Mouse (Mus musculus) testis, adult 2 months (tissue): ENCODE results near the gene Hoxd8. TPM values are rescaled to one million over a fixed set of nuclear protein-coding genes. Genes with fewer than 3 reads are reported as not detected.

Experiments used
- H3K27ac ChIP-seq: fragments of 200-500 bp; 2 replicates; pipeline ENCODE4 v1.5.1; 2012; ENCODE audit warnings: low read depth, low read length; ENCODE audit not compliant: control insufficient read depth, insufficient read depth
- H3K27me3 ChIP-seq: fragments of 200-500 bp; 2 replicates; pipeline ENCODE4 v1.6.1; 2012; ENCODE audit warnings: mild to moderate bottlenecking, low read length, moderate library complexity; ENCODE audit not compliant: control insufficient read depth, insufficient read depth
- H3K36me3 ChIP-seq: fragments of 200-500 bp; 2 replicates; pipeline ENCODE4 v1.6.1; 2012; ENCODE audit warnings: mild to moderate bottlenecking, low read length; ENCODE audit not compliant: control insufficient read depth, insufficient read depth
- H3K4me1 ChIP-seq: fragments of 200-500 bp; 2 replicates; pipeline ENCODE4 v1.6.1; 2012; ENCODE audit warnings: low read length; ENCODE audit not compliant: control insufficient read depth, insufficient read depth
- H3K4me3 ChIP-seq: fragments of 200-500 bp; 2 replicates; pipeline ENCODE4 v1.5.1; 2012; ENCODE audit warnings: low read depth, mild to moderate bottlenecking, low read length, moderate library complexity, mixed read lengths; ENCODE audit not compliant: control insufficient read depth
- CTCF ChIP-seq: fragments of 200-500 bp; IDR thresholded peaks from 2 replicates; pipeline ENCODE4 v1.5.1; 2012; ENCODE audit warnings: low read depth, mild to moderate bottlenecking, inconsistent platforms, low read length, moderate library complexity; ENCODE audit not compliant: control insufficient read depth, insufficient read depth, insufficient replicate concordance
- POLR2A ChIP-seq: fragments of 200-500 bp; IDR thresholded peaks from 2 replicates; pipeline ENCODE4 v1.6.1; 2012; ENCODE audit warnings: low read depth, mild to moderate bottlenecking, inconsistent platforms, low read length, moderate library complexity; ENCODE audit not compliant: control insufficient read depth
- polyA plus RNA-seq: library from polyadenylated mRNA; depleted of rRNA; stranded (reverse); fragments of >200 nt; gene quantifications from 2 replicates; pipeline ENCODE4 v1.2.3, GENCODE M21; 2012; rRNA removed

The Hoxd8 gene
- 23.1 and 23.6 TPM in 2 replicates for polyA plus RNA-seq

DNA sequence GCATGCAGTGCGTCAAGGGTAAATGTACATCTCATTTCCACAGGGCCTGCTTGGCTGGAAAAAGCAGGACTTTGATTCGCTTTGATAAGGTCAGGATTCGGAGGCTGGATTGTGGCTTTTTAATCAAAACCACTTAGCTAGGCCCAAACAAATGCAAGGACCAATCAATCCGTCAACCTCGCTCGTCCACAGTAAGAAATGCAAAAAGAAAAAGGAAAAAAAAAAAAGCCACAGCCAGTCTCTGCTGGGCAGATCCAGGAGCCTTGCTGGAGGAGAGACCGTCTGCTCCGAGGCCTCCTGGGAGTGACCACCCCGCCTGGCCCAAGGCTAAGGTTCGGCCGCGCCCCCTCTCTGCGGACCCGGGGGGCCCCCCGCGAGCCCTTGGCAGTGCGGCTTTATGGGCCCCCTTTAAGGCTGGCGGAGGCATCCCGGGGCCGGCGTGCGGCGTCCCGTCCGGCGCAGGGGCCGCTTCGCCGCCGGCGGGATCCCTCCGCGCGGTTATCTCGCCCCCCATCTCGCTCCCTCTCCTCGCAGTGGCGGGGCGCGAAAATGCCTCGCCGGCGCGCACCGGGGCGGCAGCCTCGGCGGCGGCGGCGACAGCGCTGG, at the start of gene Hoxd8:
Gene Hoxd8, plus strand, starts transcription at position 223 of the 606 bp plus-strand sequence.
- no peak; the same call in 1 of the 2 replicates for TF ChIP-seq POLR2A
- TF ChIP-seq CTCF, result no peak
- peaks cover 16% of the 10 kb centered on the region for H3K4me1 ChIP-seq
- H3K36me3 ChIP-seq, result no peaks in the 10 kb centered on the region; the same call in 1 of the 2 replicates
- peak within 1 kb of the TSS; percentile 74 for H3K4me3 ChIP-seq
- peak within 1 kb of the TSS; percentile 71 for H3K27ac ChIP-seq
- no peaks in the 10 kb centered on the region for H3K27me3 ChIP-seq

DNA sequence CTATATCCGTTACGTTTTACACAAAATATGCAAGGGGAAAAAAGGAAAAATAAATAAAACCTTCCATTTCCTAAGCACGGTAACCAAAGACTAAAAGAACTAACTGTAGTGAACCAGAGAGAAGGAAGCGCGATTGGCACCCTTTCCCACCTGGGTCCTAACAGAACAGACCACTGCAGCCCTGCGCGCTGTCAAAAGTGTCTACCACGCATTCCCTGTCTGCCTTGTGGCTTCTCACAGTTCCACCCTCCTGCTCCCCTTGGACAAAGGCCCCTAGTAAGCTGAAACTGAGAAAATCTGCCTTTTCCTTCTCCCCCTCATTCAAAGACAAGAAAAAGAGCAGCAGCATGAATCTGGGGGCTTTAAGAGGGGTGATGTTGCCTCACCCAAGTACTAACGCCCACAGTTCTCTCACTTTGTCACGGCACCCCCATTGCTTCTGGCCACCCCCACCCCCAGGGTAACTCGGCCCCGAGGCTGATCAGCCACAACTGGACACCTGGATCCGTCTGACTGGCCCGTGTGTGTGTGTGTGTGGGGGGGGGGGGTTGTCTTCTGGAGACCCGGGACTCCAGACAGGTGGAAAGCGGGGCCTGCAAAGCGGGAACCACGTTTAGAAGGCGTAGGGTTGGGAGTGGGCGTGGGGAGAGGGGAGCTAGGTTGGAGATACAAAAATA, 49.5 kb upstream of the Hoxd8 start:
- no peak overlapping the region; the same call in 1 of the 2 replicates for H3K4me3 ChIP-seq
- H3K4me1 ChIP-seq, result peaks cover 11% of the 10 kb centered on the region
- no peaks in the 10 kb centered on the region for H3K36me3 ChIP-seq
- TF ChIP-seq POLR2A (no peak), CTCF (no peak)
- no peak overlapping the region for H3K27ac ChIP-seq
- H3K27me3 ChIP-seq, result peaks cover 11% of the 10 kb centered on the region

DNA sequence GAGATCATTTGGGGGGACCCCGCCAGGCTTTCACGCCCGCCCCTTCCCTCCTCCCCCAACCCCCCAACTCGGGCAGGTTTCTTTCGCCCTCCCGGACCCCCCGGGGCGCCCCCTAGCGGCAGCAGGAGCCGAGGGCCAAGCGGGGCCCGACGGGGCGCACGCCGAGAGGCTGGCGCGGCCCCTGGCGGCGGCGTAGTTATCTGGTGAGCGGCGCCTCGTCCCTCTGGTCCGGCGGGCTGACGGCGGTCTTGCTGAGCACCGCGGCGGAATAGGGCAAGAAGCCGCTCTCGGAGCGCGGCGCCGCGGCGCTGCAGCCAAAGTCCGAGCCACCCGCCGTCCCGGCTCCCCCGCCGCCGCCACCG, 49.0 kb upstream of the Hoxd8 start:
- Histone ChIP-seq H3K4me3 (peak overlapping the region; percentile 58), H3K36me3 (no peaks in the 10 kb centered on the region), H3K27me3 (peaks cover 11% of the 10 kb centered on the region), H3K4me1 (peaks cover 11% of the 10 kb centered on the region), H3K27ac (no peak overlapping the region)
- no peak for TF ChIP-seq POLR2A
- TF ChIP-seq CTCF, result peak; percentile 47

DNA sequence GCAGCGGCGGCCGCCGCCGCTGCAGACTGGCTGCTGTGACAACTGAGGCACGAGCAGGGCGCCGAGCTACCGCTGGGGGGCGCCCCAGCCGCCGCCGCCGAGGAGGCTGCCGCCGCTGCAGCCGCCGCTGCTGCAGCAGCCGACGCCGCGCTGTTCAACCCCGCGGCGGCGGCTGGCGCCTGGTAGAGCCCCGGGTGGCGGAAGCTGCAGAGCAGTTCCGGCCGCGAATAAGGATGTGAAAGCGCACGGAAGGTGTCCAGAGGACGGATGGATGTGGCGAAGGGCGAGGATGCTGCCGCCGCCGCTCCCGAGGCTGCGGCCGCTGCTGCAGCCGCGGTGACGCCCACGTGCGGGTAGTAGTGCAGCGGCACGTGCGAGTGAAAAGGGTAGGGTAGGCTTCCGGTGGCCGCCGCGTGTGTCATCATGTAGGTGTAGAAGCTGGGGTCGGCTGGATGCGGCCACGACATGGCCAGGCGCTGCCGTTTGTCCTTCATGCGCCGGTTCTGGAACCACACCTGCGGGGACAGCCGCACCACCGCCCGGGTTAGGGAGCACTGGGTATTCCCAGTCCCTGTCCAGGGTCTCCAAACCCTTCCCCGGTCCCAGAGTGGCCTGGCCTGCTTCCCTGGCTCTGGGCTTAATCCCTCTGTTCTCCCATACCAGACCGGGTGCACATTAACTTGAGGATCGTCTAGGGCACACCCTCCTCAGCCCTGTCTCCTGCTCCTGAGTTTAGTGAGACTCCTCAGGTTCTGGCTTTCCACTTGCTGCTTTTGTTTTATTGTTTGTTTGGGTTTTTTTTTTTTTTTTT, 48.4 kb upstream of the Hoxd8 start:
- peak overlapping the region; percentile 67 for H3K4me3 ChIP-seq
- peaks cover 15% of the 10 kb centered on the region for H3K27me3 ChIP-seq
- H3K4me1 ChIP-seq, result peaks cover 12% of the 10 kb centered on the region
- H3K27ac ChIP-seq, result no peak overlapping the region
- TF ChIP-seq POLR2A (no peak), CTCF (no peak)
- H3K36me3 ChIP-seq, result no peaks in the 10 kb centered on the region

DNA sequence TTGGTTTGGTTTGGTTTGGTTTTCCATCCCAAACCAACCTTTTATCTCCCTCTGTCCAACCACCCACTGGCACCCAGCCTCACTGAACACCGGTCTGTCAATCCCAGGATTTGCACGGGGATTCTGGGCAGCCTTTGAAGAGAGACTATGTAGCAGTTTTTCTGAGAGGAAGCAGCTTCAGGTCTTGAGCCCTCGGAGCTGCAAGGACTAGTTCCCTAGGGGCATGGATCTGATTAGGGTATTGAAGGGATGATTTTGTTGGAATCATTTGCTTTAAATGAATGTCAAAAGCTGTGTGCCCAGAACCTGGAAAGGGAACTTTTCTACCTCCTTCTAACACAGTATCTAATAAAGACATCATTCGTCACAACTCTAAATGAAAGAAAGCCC, 47.8 kb upstream of the Hoxd8 start:
- TF ChIP-seq POLR2A, result no peak
- no peak for TF ChIP-seq CTCF
- peaks cover 18% of the 10 kb centered on the region for H3K27me3 ChIP-seq
- no peak overlapping the region for H3K27ac ChIP-seq
- no peaks in the 10 kb centered on the region for H3K36me3 ChIP-seq
- H3K4me1 ChIP-seq, result peaks cover 15% of the 10 kb centered on the region
- H3K4me3 ChIP-seq, result no peak overlapping the region

DNA sequence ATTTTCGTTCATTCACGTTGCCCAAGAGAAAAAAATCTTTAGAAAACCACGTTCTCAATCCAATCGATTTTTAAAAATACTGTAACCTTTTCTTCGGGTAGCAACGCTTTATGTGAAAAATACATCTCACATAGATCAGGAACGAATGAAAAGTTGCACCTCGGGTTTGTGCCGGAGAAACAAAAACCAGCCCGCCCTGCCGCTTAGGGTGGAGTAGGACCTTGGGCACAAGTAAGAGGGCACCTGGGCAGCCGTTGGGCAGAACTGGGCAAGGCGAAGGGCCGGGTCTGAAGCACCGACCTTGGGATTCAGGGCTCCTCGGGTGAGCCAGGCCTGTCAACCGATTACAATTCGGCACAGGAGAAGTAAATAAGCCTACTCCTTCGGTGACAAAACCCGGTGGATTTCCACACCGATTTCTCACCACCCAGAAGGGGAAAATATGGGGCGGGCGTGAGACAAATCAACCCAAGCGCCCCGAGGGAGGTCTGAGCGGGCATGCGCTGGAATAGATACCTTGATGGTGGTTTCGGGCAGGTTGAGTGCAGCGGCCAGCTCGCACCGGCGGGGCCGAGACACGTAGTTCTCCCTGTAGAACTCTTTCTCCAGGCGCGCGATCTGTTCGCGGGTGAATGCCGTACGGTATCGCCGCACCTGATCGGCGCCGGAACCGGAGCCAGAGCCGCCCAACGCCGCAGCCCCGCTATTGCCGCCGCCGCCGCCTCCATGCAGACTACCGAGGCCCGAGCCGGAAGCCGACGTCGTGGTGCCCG, 47.0 kb upstream of the Hoxd8 start:
- no peaks in the 10 kb centered on the region for H3K36me3 ChIP-seq
- TF ChIP-seq CTCF, result no peak
- TF ChIP-seq POLR2A, result no peak
- H3K27ac ChIP-seq, result no peak overlapping the region
- peaks cover 15% of the 10 kb centered on the region for H3K4me1 ChIP-seq
- H3K4me3 ChIP-seq, result peak overlapping the region; percentile 39
- H3K27me3 ChIP-seq, result peaks cover 19% of the 10 kb centered on the region
